Mouse (Mus musculus) megakaryocyte-erythroid progenitor cell, adult 5 weeks (primary cell): Measurements from ENCODE around the gene Fam122b. TPM values are rescaled to one million over a fixed set of nuclear protein-coding genes. Genes with fewer than 3 reads are reported as not detected.

Experiments
- polyA plus RNA-seq: library from polyadenylated mRNA; stranded (reverse); fragments of >175 nt; gene quantifications from 2 replicates; pipeline ENCODE4 v1.2.3, GENCODE M21; 2012

The Fam122b gene
- 4.8 and 5.2 TPM in 2 replicates for polyA plus RNA-seq

GRCm38 (mm10) chrX:53269289-53270062 is at the start of gene Fam122b:
Gene Fam122b, minus strand, starts transcription at chrX:53269805.

GRCm38 (mm10) chrX:53273124-53273523 is 3.5 kb upstream of the Fam122b start, which contains the start of gene Fam122c:
Gene Fam122c, plus strand, starts transcription at chrX:53273424.

GRCm38 (mm10) chrX:53240011-53240410 is 29.6 kb downstream of the Fam122b start, which contains the start of gene Plac1:
Gene Plac1, minus strand, starts transcription at chrX:53240111.

Other genes with a start within 250 kb of the Fam122b start
- gene Plac1, start 29.7 kb downstream of the Fam122b start, polyA plus RNA-seq, result not detected in 2 replicates
- gene Fam122c, start 3.6 kb upstream of the Fam122b start, polyA plus RNA-seq, result not detected in 2 replicates
- gene Mospd1, start 100.7 kb upstream of the Fam122b start, polyA plus RNA-seq, result 0.35 and 0.56 TPM in 2 replicates
- gene Etd, start 165.1 kb upstream of the Fam122b start, polyA plus RNA-seq, result not detected in 2 replicates